Mouse (Mus musculus): Measurements from ENCODE around the gene AA986860. TPM values are rescaled to one million over a fixed set of nuclear protein-coding genes. Genes with fewer than 3 reads are reported as not detected.

AA986860 gene
- total RNA-seq, 1 experiment = 1.1 TPM

GRCm38 (mm10) chr1:130740781-130741720 is 9.3 kb downstream of the AA986860 start:
- no peak overlapping the region for H3K4me3 ChIP-seq (ENCODE audit: insufficient read depth in 1 of 2, low read depth in 1 of 2, low read length in 2 of 2, poor library complexity in 1 of 2, severe bottlenecking in 1 of 2)
- TF ChIP-seq ZNF384 (IDR thresholded peaks at IDR 0.05; ENCODE audit: low read depth, low read length) (no peak), ZC3H11A (IDR thresholded peaks at IDR 0.05; ENCODE audit: borderline replicate concordance, low read depth, low read length) (no peak), MAFK (IDR thresholded peaks at IDR 0.05; ENCODE audit: insufficient read depth, low read depth, low read length) (no peak), CHD2 (IDR thresholded peaks at IDR 0.05; ENCODE audit: low read depth, low read length) (no peak), HCFC1 (IDR thresholded peaks at IDR 0.05; ENCODE audit: borderline replicate concordance, insufficient read depth, low read length) (no peak)
- in situ Hi-C loops (cut with MboI; ENCODE audit: low sequenced_read_pairs in 2 of 2, unreplicated experiment in 2 of 2) = no loop called here
- DNase-seq (ENCODE audit: low read depth, low spot score) = no peak
- H3K9me3 ChIP-seq (ENCODE audit: control insufficient read depth, insufficient read depth, low read depth, low read length) = no peaks in the 10 kb centered on the region
- H3K27ac ChIP-seq (ENCODE audit: insufficient read depth, low read depth, low read length, poor library complexity, severe bottlenecking) = no peak overlapping the region
- H3K9ac ChIP-seq (ENCODE audit: insufficient read depth, low read depth, low read length, poor library complexity, severe bottlenecking) = no peak overlapping the region
- peaks cover 0 to 7% of the 10 kb centered on the region in 2 experiments; a peak in 2 of 4 replicates for H3K4me1 ChIP-seq (ENCODE audit: control insufficient read depth in 2 of 2, insufficient read depth in 2 of 2, low read length in 2 of 2, poor library complexity in 1 of 2)
- no peaks in the 10 kb centered on the region for H3K36me3 ChIP-seq (ENCODE audit: control insufficient read depth, insufficient read depth, low read length, poor library complexity, severe bottlenecking)

DNA sequence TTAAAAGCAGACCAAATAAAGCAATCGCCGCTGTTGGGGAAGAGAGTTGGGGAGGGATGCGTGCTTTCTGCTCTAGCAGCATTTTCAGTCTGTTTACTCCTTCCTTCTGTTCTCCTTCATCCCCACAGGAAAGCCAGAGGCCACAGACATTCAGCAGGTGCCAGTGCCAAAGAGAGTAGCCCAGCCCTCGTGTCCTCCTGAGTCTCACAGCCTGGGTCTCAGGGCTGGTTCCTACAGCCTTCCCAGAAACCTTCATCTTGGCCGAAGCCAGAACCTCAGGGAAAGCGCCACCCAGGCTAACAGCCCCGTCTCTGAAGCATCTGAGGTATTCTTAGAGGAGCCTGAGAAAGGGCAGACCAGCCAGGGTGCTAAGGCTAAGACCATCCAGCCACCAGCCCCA is 10.4 kb downstream of the AA986860 start:
- Histone ChIP-seq H3K9ac (ENCODE audit: insufficient read depth, low read depth, low read length, poor library complexity, severe bottlenecking) (no peak overlapping the region), H3K4me3 (ENCODE audit: insufficient read depth in 1 of 2, low read depth in 1 of 2, low read length in 2 of 2, poor library complexity in 1 of 2, severe bottlenecking in 1 of 2) (no peak overlapping the region), H3K9me3 (ENCODE audit: control insufficient read depth, insufficient read depth, low read depth, low read length) (no peaks in the 10 kb centered on the region), H3K4me1 (ENCODE audit: control insufficient read depth in 2 of 2, insufficient read depth in 2 of 2, low read length in 2 of 2, poor library complexity in 1 of 2) (peaks cover 0 to 7% of the 10 kb centered on the region in 2 experiments; a peak in 2 of 4 replicates), H3K36me3 (ENCODE audit: control insufficient read depth, insufficient read depth, low read length, poor library complexity, severe bottlenecking) (no peaks in the 10 kb centered on the region), H3K27ac (ENCODE audit: insufficient read depth, low read depth, low read length, poor library complexity, severe bottlenecking) (no peak overlapping the region)
- no peak for DNase-seq (ENCODE audit: low read depth, low spot score)
- in situ Hi-C loops (cut with MboI; ENCODE audit: low sequenced_read_pairs in 2 of 2, unreplicated experiment in 2 of 2) = no loop called here
- TF ChIP-seq CHD2 (IDR thresholded peaks at IDR 0.05; ENCODE audit: low read depth, low read length) = no peak

DNA sequence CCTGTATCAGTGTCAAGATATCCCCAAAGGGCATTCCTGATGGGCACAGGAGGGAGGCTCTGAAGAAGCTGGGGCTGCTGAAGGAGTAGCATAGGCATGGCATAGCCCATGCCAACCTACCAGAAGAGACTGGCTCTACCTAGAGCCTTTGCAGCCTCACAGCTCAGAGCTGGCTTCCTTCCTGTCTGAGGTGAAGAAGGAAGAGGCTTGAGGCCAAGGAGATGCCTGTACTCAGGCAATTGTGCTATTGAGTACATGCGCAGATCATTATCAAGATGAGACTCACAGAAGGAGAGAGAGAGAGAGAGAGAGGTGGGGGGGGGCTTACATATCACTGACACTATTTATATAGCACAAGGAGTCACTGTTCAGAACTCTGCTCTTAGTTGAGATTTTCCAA is 12.0 kb downstream of the AA986860 start:
- DNase-seq (ENCODE audit: low read depth, low spot score) = no peak
- TF ChIP-seq CHD2 (IDR thresholded peaks at IDR 0.05; ENCODE audit: low read depth, low read length) (no peak), HCFC1 (IDR thresholded peaks at IDR 0.05; ENCODE audit: borderline replicate concordance, insufficient read depth, low read length) (no peak), ZNF384 (IDR thresholded peaks at IDR 0.05; ENCODE audit: low read depth, low read length) (no peak), ZC3H11A (IDR thresholded peaks at IDR 0.05; ENCODE audit: borderline replicate concordance, low read depth, low read length) (no peak), MAFK (IDR thresholded peaks at IDR 0.05; ENCODE audit: insufficient read depth, low read depth, low read length) (no peak)
- Histone ChIP-seq H3K4me1 (ENCODE audit: control insufficient read depth in 2 of 2, insufficient read depth in 2 of 2, low read length in 2 of 2, poor library complexity in 1 of 2) (peaks cover 0 to 5% of the 10 kb centered on the region in 2 experiments; a peak in 2 of 4 replicates), H3K36me3 (ENCODE audit: control insufficient read depth, insufficient read depth, low read length, poor library complexity, severe bottlenecking) (no peaks in the 10 kb centered on the region), H3K9ac (ENCODE audit: insufficient read depth, low read depth, low read length, poor library complexity, severe bottlenecking) (no peak overlapping the region), H3K27ac (ENCODE audit: insufficient read depth, low read depth, low read length, poor library complexity, severe bottlenecking) (no peak overlapping the region), H3K4me3 (ENCODE audit: insufficient read depth in 1 of 2, low read depth in 1 of 2, low read length in 2 of 2, poor library complexity in 1 of 2, severe bottlenecking in 1 of 2) (no peak overlapping the region), H3K9me3 (ENCODE audit: control insufficient read depth, insufficient read depth, low read depth, low read length) (no peaks in the 10 kb centered on the region)
- in situ Hi-C loops (cut with MboI; ENCODE audit: low sequenced_read_pairs in 2 of 2, unreplicated experiment in 2 of 2) = no loop called here

DNA sequence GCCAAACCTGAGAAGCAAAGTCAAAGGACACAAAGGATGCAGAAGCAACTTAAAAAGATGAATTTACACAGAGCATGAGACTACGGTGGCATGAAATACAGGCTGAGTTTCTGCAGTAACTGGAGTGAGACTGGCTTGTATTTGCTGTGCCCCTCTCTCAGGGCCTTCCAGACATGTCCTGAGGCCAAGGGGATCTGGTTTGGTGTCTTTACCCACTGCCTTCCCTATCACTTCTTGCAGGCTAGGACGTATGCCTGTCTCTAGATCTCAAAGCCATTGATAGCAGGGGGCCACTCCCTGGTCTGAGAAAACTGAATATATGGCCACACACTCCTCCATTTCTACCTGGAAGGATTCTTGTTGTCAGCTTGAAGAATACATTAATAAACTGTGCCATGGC is 12.4 kb downstream of the AA986860 start:
- H3K9me3 ChIP-seq (ENCODE audit: control insufficient read depth, insufficient read depth, low read depth, low read length) = no peaks in the 10 kb centered on the region

More for the DNA sequence above, 12.4 kb downstream of the AA986860 start:
- Histone ChIP-seq H3K4me1 (ENCODE audit: control insufficient read depth in 2 of 2, insufficient read depth in 2 of 2, low read length in 2 of 2, poor library complexity in 1 of 2) (peaks cover 0 to 5% of the 10 kb centered on the region in 2 experiments; a peak in 2 of 4 replicates), H3K4me3 (ENCODE audit: insufficient read depth in 1 of 2, low read depth in 1 of 2, low read length in 2 of 2, poor library complexity in 1 of 2, severe bottlenecking in 1 of 2) (no peak overlapping the region), H3K27ac (ENCODE audit: insufficient read depth, low read depth, low read length, poor library complexity, severe bottlenecking) (no peak overlapping the region), H3K9ac (ENCODE audit: insufficient read depth, low read depth, low read length, poor library complexity, severe bottlenecking) (no peak overlapping the region), H3K36me3 (ENCODE audit: control insufficient read depth, insufficient read depth, low read length, poor library complexity, severe bottlenecking) (no peaks in the 10 kb centered on the region)
- TF ChIP-seq ZC3H11A (IDR thresholded peaks at IDR 0.05; ENCODE audit: borderline replicate concordance, low read depth, low read length) (no peak), MAFK (IDR thresholded peaks at IDR 0.05; ENCODE audit: insufficient read depth, low read depth, low read length) (no peak), HCFC1 (IDR thresholded peaks at IDR 0.05; ENCODE audit: borderline replicate concordance, insufficient read depth, low read length) (no peak), ZNF384 (IDR thresholded peaks at IDR 0.05; ENCODE audit: low read depth, low read length) (no peak), CHD2 (IDR thresholded peaks at IDR 0.05; ENCODE audit: low read depth, low read length) (no peak)
- in situ Hi-C loops (cut with MboI; ENCODE audit: low sequenced_read_pairs in 2 of 2, unreplicated experiment in 2 of 2) = no loop called here
- DNase-seq (ENCODE audit: low read depth, low spot score) = no peak
